Mouse (Mus musculus) megakaryocyte, embryonic 14.5 days (primary cell): ENCODE data around the gene Bag3. TPM values are rescaled to one million over a fixed set of nuclear protein-coding genes. Genes with fewer than 3 reads are reported as not detected.

Source experiments
- H3K27me3 ChIP-seq: replicated peaks from 2 replicates; pipeline ENCODE3; 2012; ENCODE audit warnings: inconsistent platforms
- H3K36me3 ChIP-seq: replicated peaks from 2 replicates; pipeline ENCODE3; 2012; ENCODE audit warnings: low read length, inconsistent platforms, mixed read lengths
- H3K4me1 ChIP-seq: 2 replicates; pipeline ENCODE4 v1.6.1; 2012; ENCODE audit warnings: inconsistent platforms
- H3K4me3 ChIP-seq: replicated peaks from 2 replicates; pipeline ENCODE3; 2012; ENCODE audit warnings: moderate library complexity, mild to moderate bottlenecking, inconsistent platforms
- H3K9me3 ChIP-seq: 2 replicates; pipeline ENCODE4 v1.6.1; 2012; ENCODE audit warnings: inconsistent platforms
- FLI1 ChIP-seq: IDR thresholded peaks from 2 replicates; pipeline ENCODE4 v1.6.1; 2012; ENCODE audit warnings: low read length, inconsistent platforms, mixed read lengths
- GATA1 ChIP-seq: IDR thresholded peaks from 3 replicates; pipeline ENCODE4 v1.6.1; 2012; ENCODE audit warnings: mixed read lengths, low read length, inconsistent platforms, borderline replicate concordance
- polyA plus RNA-seq: library from polyadenylated mRNA; stranded (reverse); fragments of >175 nt; gene quantifications from 2 replicates; pipeline ENCODE4 v1.2.3, GENCODE M21; 2012; ENCODE audit warnings: low replicate concordance; ENCODE audit not compliant: insufficient read depth

Gene Bag3
- polyA plus RNA-seq, 1 experiment = 42.5 TPM

DNA sequence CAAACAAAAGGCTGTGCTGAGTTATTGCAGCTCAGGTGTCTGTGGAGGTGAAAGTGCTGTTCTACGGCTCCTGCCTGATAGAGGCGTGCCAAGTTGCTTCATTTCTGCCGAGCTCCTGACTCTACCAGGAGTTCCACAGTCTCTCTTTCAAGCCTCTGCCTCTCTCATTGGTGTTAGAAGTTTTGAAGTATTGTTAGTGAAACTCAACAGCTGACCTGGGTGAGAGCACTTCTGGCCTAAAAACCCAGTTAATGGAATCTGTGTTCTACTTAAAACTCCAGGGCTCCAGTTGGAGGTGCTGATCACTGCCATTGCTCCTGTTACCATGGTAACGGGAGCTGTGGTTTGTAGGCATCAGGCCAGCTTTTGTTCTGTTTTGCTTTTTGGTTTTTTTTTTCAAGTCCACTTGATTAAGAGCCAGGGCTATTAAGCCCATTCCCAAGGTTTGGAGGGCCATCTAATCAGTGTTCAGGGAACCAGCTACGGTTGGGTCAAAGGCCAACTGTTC lies 11.6 kb downstream of the Bag3 start:
- no peak for TF ChIP-seq FLI1
- no peak for TF ChIP-seq GATA1
- Histone ChIP-seq H3K27me3 (no peaks in the 10 kb centered on the region), H3K4me1 (peaks cover 89% of the 10 kb centered on the region), H3K4me3 (no peak overlapping the region), H3K9me3 (no peaks in the 10 kb centered on the region), H3K36me3 (peaks cover 70% of the 10 kb centered on the region)

GRCm38 (mm10) chr7:128536074-128536473 lies 12.7 kb downstream of the Bag3 start:
- Histone ChIP-seq H3K36me3 (peaks cover 73% of the 10 kb centered on the region), H3K4me1 (peaks cover 79% of the 10 kb centered on the region)

GRCm38 (mm10) chr7:128537676-128538075 lies 14.3 kb downstream of the Bag3 start:
- Histone ChIP-seq H3K9me3 (no peaks in the 10 kb centered on the region), H3K4me3 (no peak overlapping the region), H3K27me3 (no peaks in the 10 kb centered on the region), H3K4me1 (peaks cover 66% of the 10 kb centered on the region), H3K36me3 (peaks cover 84% of the 10 kb centered on the region)
- no peak for TF ChIP-seq FLI1
- no peak for TF ChIP-seq GATA1

More at GRCm38 (mm10) chr7:128536074-128536473, 12.7 kb downstream of the Bag3 start:
- Histone ChIP-seq H3K9me3 (no peaks in the 10 kb centered on the region), H3K4me3 (no peak overlapping the region), H3K27me3 (no peaks in the 10 kb centered on the region)
- TF ChIP-seq FLI1 (no peak), GATA1 (no peak)

DNA sequence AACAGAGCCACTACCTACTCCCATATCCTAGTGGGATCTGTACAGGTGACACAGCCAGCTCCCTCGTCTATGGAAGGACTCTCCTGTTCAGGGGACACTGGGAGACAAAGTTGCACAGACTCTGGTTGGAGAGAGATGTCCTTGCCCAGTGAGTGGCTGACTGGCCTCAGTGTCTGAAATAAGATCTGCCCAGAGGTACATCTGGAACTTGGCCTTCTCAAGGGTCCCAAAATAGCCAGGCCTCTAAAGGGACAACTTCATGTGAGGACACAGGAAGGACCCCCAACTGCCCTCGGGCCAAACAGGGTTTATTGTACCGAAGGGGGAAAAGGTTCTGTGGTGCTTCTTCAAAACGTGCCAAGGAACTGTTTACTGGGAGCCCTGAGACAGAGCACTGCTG lies 14.8 kb downstream of the Bag3 start:
- peaks cover 89% of the 10 kb centered on the region for H3K36me3 ChIP-seq
- no peak overlapping the region for H3K4me3 ChIP-seq
- TF ChIP-seq GATA1 (no peak), FLI1 (no peak)
- no peaks in the 10 kb centered on the region for H3K27me3 ChIP-seq
- H3K9me3 ChIP-seq = no peaks in the 10 kb centered on the region
- H3K4me1 ChIP-seq = peaks cover 62% of the 10 kb centered on the region

GRCm38 (mm10) chr7:128538769-128539168 lies 15.4 kb downstream of the Bag3 start:
- H3K27me3 ChIP-seq = no peaks in the 10 kb centered on the region

DNA sequence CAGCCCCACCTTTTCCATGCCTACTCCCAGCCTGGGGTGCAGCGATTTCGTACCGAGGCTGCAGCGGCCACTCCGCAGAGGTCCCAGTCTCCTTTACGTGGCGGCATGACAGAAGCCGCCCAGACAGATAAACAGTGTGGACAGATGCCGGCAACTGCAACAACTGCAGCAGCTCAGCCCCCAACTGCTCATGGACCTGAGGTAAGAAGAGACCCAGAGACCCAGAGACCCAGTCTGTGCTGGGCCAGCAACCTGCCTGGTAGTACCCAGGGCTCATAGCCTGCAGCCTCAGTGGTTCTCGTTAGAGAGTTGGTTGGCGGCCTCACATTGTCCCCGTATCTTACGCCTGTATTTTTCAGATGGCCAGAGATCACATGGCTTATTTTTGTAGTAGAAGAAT lies 16.7 kb downstream of the Bag3 start:
- H3K36me3 ChIP-seq = peaks cover 89% of the 10 kb centered on the region
- H3K4me1 ChIP-seq = peaks cover 43% of the 10 kb centered on the region
- TF ChIP-seq FLI1 = no peak
- no peak for TF ChIP-seq GATA1
- no peaks in the 10 kb centered on the region for H3K9me3 ChIP-seq
- no peak overlapping the region for H3K4me3 ChIP-seq
- H3K27me3 ChIP-seq = no peaks in the 10 kb centered on the region

More at GRCm38 (mm10) chr7:128538769-128539168, 15.4 kb downstream of the Bag3 start:
- peaks cover 56% of the 10 kb centered on the region for H3K4me1 ChIP-seq
- H3K36me3 ChIP-seq = peaks cover 89% of the 10 kb centered on the region
- no peak for TF ChIP-seq FLI1
- no peak for TF ChIP-seq GATA1
- no peaks in the 10 kb centered on the region for H3K9me3 ChIP-seq
- H3K4me3 ChIP-seq = no peak overlapping the region

DNA sequence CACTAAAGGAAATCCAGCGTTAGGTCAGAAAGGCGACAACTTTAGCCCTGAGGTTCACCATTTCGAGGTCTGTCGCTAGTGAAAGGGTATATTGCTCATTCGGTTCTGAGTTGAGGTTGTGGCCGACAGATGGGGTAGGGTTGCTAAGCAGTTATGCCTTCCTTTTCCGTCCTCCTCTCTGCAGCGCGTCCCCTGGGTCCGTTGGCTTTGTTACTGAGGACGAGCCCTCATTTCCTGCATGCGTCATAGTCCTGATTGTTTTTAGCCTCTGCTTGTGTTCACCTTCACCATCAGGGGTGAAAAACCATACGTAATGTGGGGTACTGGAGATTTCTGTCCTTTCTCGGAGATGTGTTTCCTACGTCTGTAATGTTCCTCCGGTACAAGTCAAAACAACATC lies 17.3 kb downstream of the Bag3 start:
- Histone ChIP-seq H3K9me3 (no peaks in the 10 kb centered on the region), H3K27me3 (no peaks in the 10 kb centered on the region), H3K36me3 (peaks cover 92% of the 10 kb centered on the region), H3K4me1 (peaks cover 37% of the 10 kb centered on the region), H3K4me3 (no peak overlapping the region)
- no peak for TF ChIP-seq GATA1
- no peak for TF ChIP-seq FLI1

- no peak overlapping the region for H3K4me3 ChIP-seq
- peaks cover 94% of the 10 kb centered on the region for H3K36me3 ChIP-seq
- peaks cover 33% of the 10 kb centered on the region for H3K4me1 ChIP-seq
- TF ChIP-seq GATA1 (no peak), FLI1 (no peak)
- H3K9me3 ChIP-seq = no peaks in the 10 kb centered on the region
- no peaks in the 10 kb centered on the region for H3K27me3 ChIP-seq
These were observed 17.8 kb downstream of the Bag3 start for GRCm38 (mm10) chr7:128541186-128541585.

- Histone ChIP-seq H3K27me3 (no peaks in the 10 kb centered on the region), H3K4me1 (peaks cover 27% of the 10 kb centered on the region), H3K4me3 (no peak overlapping the region), H3K9me3 (no peaks in the 10 kb centered on the region), H3K36me3 (peaks cover 96% of the 10 kb centered on the region)
- TF ChIP-seq FLI1 (no peak), GATA1 (no peak)
These were observed 18.4 kb downstream of the Bag3 start for GRCm38 (mm10) chr7:128541771-128542170.

- Histone ChIP-seq H3K4me3 (no peak overlapping the region), H3K9me3 (no peaks in the 10 kb centered on the region), H3K27me3 (no peaks in the 10 kb centered on the region), H3K36me3 (peaks cover 98% of the 10 kb centered on the region), H3K4me1 (peaks cover 22% of the 10 kb centered on the region)
- no peak for TF ChIP-seq GATA1
- no peak for TF ChIP-seq FLI1
These were observed 19.1 kb downstream of the Bag3 start for GRCm38 (mm10) chr7:128542488-128542887.

GRCm38 (mm10) chr7:128543148-128543855 lies 19.9 kb downstream of the Bag3 start:
- H3K9me3 ChIP-seq = no peaks in the 10 kb centered on the region
- H3K4me3 ChIP-seq = no peak overlapping the region
- H3K27me3 ChIP-seq = no peaks in the 10 kb centered on the region
- no peak for TF ChIP-seq GATA1
- peaks cover 14% of the 10 kb centered on the region for H3K4me1 ChIP-seq
- peaks cover 99% of the 10 kb centered on the region for H3K36me3 ChIP-seq
